In the genomic region with DNA sequence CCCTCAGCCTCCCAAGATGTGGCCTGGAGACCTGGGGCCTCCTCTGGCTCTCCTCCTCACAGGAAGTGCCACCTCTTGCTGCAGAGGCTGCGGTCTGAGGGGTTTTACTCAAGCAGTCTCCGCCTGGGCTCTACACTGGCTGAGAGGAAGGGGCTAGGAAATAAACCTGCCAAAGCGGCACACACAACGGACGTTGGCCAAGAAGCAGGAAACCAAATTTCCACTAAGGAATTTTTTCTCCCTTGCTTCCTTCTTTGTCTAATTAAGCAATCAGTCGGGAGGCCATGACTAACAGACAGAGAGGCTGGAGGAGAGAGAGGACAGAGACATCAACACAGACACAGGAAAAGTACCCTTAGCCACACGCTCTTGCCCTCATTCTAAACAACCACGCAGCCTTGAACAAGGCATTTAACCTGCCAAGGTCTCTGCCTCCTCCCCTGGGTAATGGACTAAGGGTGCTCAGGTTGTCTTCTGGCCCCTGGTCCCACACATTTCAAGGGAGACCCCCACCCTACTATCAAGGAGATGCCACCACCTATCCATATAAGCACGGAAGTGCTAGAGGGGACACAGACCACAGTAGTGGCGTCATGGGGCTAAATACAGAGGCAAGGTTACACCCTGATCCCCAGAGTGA, we compare ENCODE assay signal across 8 mouse cellular contexts. TPM values are rescaled to one million over a fixed set of nuclear protein-coding genes. Genes with fewer than 3 reads are reported as not detected.
DNase-seq lines count a peak whose midpoint lies in the region; ATAC-seq lines count a peak whose summit lies in the region.

No protein-coding gene starts in this region.

- H3K9me3 ChIP-seq in neural tube, embryonic 15.5 days (replicated peaks): no peaks in the 10 kb centered on the region
- no peaks in the 10 kb centered on the region for H3K9me3 ChIP-seq in heart, embryonic 15.5 days (replicated peaks)
- no peaks in the 10 kb centered on the region for H3K9me3 ChIP-seq in liver, embryonic 12.5 days (replicated peaks)

- H3K9ac ChIP-seq in neural tube, embryonic 15.5 days (replicated peaks): no peak overlapping the region
- 0 out of 2 replicates have a peak overlapping the region, but pooled peaks have one; percentile 18 for H3K9ac ChIP-seq in heart, embryonic 15.5 days
- 0 out of 2 replicates have a peak overlapping the region, but pooled peaks have one; percentile 36 for H3K9ac ChIP-seq in liver, embryonic 12.5 days

- no peak overlapping the region for H3K4me2 ChIP-seq in neural tube, embryonic 15.5 days
- H3K4me2 ChIP-seq in heart, embryonic 15.5 days: no peak overlapping the region
- peak overlapping the region; percentile 62 for H3K4me2 ChIP-seq in liver, embryonic 12.5 days

- H3K4me1 ChIP-seq in neural tube, embryonic 15.5 days: peaks cover 10% of the 10 kb centered on the region
- H3K4me1 ChIP-seq in heart, embryonic 15.5 days (replicated peaks): peaks cover 78% of the 10 kb centered on the region
- H3K4me1 ChIP-seq in liver, embryonic 12.5 days: peaks cover 60% of the 10 kb centered on the region

- no peaks in the 10 kb centered on the region for H3K36me3 ChIP-seq in neural tube, embryonic 15.5 days
- H3K36me3 ChIP-seq in heart, embryonic 15.5 days: no peaks in the 10 kb centered on the region
- peaks cover 16% of the 10 kb centered on the region for H3K36me3 ChIP-seq in liver, embryonic 12.5 days

- no peak for ATAC-seq in neural tube, embryonic 15.5 days (ENCODE audit: low FRiP score)
- ATAC-seq in heart, embryonic 15.5 days (replicated peaks; ENCODE audit: insufficient number of reproducible peaks, insufficient read depth, low FRiP score, low read depth): no peak
- no peak for ATAC-seq in liver, embryonic 12.5 days

- H3K27ac ChIP-seq in neural tube, embryonic 15.5 days (replicated peaks): 0 out of 2 replicates have a peak overlapping the region, but pooled peaks have one; percentile 13
- H3K27ac ChIP-seq in heart, embryonic 15.5 days: peak overlapping the region; percentile 46
- H3K27ac ChIP-seq in liver, embryonic 12.5 days: peak overlapping the region; percentile 80

- no peak for DNase-seq in neural tube, embryonic 10.5 days (ENCODE audit: extremely low spot score, low spot score)
- peak; percentile 64 for DNase-seq in thymus, postnatal 14 days
- DNase-seq in right cerebral cortex, postnatal 14 days: no peak
- DNase-seq in urinary bladder, adult 2 months (ENCODE audit: low spot score): no peak
- no peak for DNase-seq in retina, embryonic 14.5 days (ENCODE audit: low spot score)

- no peaks in the 10 kb centered on the region for H3K27me3 ChIP-seq in neural tube, embryonic 15.5 days (replicated peaks)
- no peaks in the 10 kb centered on the region for H3K27me3 ChIP-seq in heart, embryonic 15.5 days
- H3K27me3 ChIP-seq in liver, embryonic 12.5 days (replicated peaks): no peaks in the 10 kb centered on the region

- 74% methylated on average over 10 of the region's 10 CpGs for WGBS in neural tube, embryonic 15.5 days
- 54% methylated on average over 10 of the region's 10 CpGs for WGBS in heart, embryonic 15.5 days
- 25% methylated on average over 10 of the region's 10 CpGs for WGBS in liver, embryonic 12.5 days (ENCODE audit: insufficient replicate concordance)

- no peak overlapping the region for H3K4me3 ChIP-seq in neural tube, embryonic 15.5 days (replicated peaks)
- H3K4me3 ChIP-seq in heart, embryonic 15.5 days: no peak overlapping the region
- H3K4me3 ChIP-seq in liver, embryonic 12.5 days: no peak overlapping the region

RNA-seq across cellular contexts. Expression of a gene that starts 7.5 kb away (rescaled TPM):
- polyA plus RNA-seq in neural tube, embryonic 15.5 days (2015; fragmentation: Nextera tagmentation; extraction: Ambion mirVana): 3.3 and 6.4 TPM in 2 replicates
- 10.2 and 16.0 TPM in 2 replicates for polyA plus RNA-seq in heart, embryonic 15.5 days (2015; fragmentation: Nextera tagmentation; extraction: Ambion mirVana)
- polyA plus RNA-seq in liver, embryonic 12.5 days (2016; fragmentation: Nextera tagmentation; extraction: Ambion mirVana): 8.8 and 9.0 TPM in 2 replicates
- 45.9 and 57.6 TPM in 2 replicates for polyA plus RNA-seq in urinary bladder, adult 2 months (2012; rRNA removed)

RNA-seq across cellular contexts. Expression of a gene that starts 46.5 kb away (rescaled TPM):
- 7.7 and 9.8 TPM in 2 replicates for polyA plus RNA-seq in neural tube, embryonic 15.5 days (2015; fragmentation: Nextera tagmentation; extraction: Ambion mirVana)
- polyA plus RNA-seq in heart, embryonic 15.5 days (2015; fragmentation: Nextera tagmentation; extraction: Ambion mirVana): 10.2 and 12.5 TPM in 2 replicates
- polyA plus RNA-seq in liver, embryonic 12.5 days (2016; fragmentation: Nextera tagmentation; extraction: Ambion mirVana): 0.97 and 1.5 TPM in 2 replicates
- 21.0 and 21.7 TPM in 2 replicates for polyA plus RNA-seq in urinary bladder, adult 2 months (2012; rRNA removed)

Comparison
In these comparisons a context has a peak if more than half of its experiments do, and no peak if none do; other contexts are left out.
1. H3K27ac ChIP-seq: peak in every context shown above with its lines; median percentile 80 in liver, embryonic 12.5 days; 46 in heart, embryonic 15.5 days; 13 in neural tube, embryonic 15.5 days.